Mouse (Mus musculus): ENCODE measurements around the gene Crcp. TPM values are rescaled to one million over a fixed set of nuclear protein-coding genes. Genes with fewer than 3 reads are reported as not detected.

Crcp gene
- polyA plus RNA-seq, 1 experiment = 9.7 TPM

DNA sequence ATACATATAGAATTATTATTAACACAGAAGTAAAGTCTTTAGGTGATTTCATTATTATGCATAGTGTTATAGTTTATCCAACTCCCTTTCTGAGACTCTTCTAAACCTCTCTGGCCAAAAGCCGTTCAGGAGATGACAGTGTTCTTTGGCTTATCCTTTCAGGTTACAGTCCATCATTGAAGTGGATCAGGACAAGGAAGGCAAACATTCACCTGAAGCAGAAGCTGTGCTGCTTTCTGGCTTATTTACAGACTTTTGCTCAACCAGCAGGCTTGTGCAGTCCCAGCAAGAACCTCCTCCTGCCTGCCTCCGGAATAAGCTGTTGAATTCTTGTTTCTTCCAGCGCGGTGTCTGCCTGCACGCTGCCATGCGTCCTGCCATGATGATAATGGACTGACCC lies 43.9 kb downstream of the Crcp start, which contains the start of gene Tpst1:
TSS of gene Tpst1 (plus strand) at position 301 of the 400 bp plus-strand sequence.
- Histone ChIP-seq H3K4me1 (ENCODE audit: control insufficient read depth, insufficient read depth, insufficient read length, low read length) (no peaks in the 10 kb centered on the region), H3K27ac (ENCODE audit: insufficient read depth, low read depth, low read length) (no peak within 1 kb of the TSS), H3K36me3 (ENCODE audit: control insufficient read depth, insufficient read depth, low read length) (no peaks in the 10 kb centered on the region), H3K4me3 (ENCODE audit: low read depth, low read length) (no peak within 1 kb of the TSS), H3K27me3 (ENCODE audit: control insufficient read depth, insufficient read depth, low read length) (no peaks in the 10 kb centered on the region)
- TF ChIP-seq POLR2A (IDR thresholded peaks at IDR 0.05; ENCODE audit: low read depth, low read length) = no peak
- TF ChIP-seq CTCF (IDR thresholded peaks at IDR 0.05; ENCODE audit: extremely low read depth, insufficient read length, insufficient replicate concordance, low read depth, low read length) = no peak
- 89% methylated on average over 6 of the region's 6 CpGs for WGBS

DNA sequence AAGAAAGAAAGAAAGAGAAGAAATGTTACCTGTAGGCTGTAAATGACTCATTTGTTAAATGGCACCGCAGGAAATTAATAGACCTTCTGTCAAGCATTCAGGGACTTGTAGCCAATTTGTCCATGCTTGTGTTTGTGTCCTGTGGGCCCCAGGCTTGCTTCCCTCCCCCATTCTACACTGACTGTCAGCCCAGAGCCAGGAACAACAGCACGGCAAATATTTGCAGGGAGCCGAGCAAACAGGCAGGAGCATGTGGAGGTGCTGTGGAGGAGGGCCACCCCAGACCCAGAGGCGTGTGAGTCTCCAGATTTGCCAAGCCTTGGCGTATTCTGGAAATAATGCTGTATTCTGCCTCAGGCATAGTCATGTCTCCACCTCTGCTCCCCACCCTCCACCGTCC lies 45.4 kb downstream of the Crcp start:
- H3K36me3 ChIP-seq (ENCODE audit: control insufficient read depth, insufficient read depth, low read length) = no peaks in the 10 kb centered on the region
- no peaks in the 10 kb centered on the region for H3K4me1 ChIP-seq (ENCODE audit: control insufficient read depth, insufficient read depth, insufficient read length, low read length)
- TF ChIP-seq POLR2A (IDR thresholded peaks at IDR 0.05; ENCODE audit: low read depth, low read length) (no peak), CTCF (IDR thresholded peaks at IDR 0.05; ENCODE audit: extremely low read depth, insufficient read length, insufficient replicate concordance, low read depth, low read length) (no peak)
- H3K27me3 ChIP-seq (ENCODE audit: control insufficient read depth, insufficient read depth, low read length) = peaks cover 4% of the 10 kb centered on the region
- no peak overlapping the region for H3K4me3 ChIP-seq (ENCODE audit: low read depth, low read length)
- no peak overlapping the region for H3K27ac ChIP-seq (ENCODE audit: insufficient read depth, low read depth, low read length)
- 41% methylated on average over 6 of the region's 6 CpGs for WGBS

DNA sequence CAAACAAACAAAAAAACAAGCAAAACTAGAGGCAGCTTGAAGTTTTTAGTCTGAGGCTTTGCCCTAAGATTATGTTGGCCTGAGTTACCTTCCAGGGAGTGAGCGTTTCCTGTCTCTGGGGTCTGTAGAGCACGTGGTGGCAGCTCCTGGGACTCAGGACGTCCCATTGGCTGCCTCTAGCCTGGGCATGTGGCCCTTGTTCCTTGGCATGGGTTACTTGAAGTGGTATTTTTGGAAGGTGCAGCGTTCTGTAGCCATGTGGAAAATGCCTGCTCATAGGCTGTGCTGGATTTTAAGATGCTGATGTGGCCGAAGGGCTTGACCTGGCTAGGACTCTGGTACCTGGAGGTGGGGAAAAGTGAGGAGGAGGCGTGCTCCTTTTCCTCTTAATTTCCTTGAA lies 47.3 kb downstream of the Crcp start:
- H3K36me3 ChIP-seq (ENCODE audit: control insufficient read depth, insufficient read depth, low read length) = no peaks in the 10 kb centered on the region
- TF ChIP-seq CTCF (IDR thresholded peaks at IDR 0.05; ENCODE audit: extremely low read depth, insufficient read length, insufficient replicate concordance, low read depth, low read length) = no peak
- TF ChIP-seq POLR2A (IDR thresholded peaks at IDR 0.05; ENCODE audit: low read depth, low read length) = no peak
- peaks cover 9% of the 10 kb centered on the region for H3K27me3 ChIP-seq (ENCODE audit: control insufficient read depth, insufficient read depth, low read length)
- no peak overlapping the region for H3K4me3 ChIP-seq (ENCODE audit: low read depth, low read length)
- peaks cover 5% of the 10 kb centered on the region; the same call in 1 of the 2 replicates for H3K4me1 ChIP-seq (ENCODE audit: control insufficient read depth, insufficient read depth, insufficient read length, low read length)
- H3K27ac ChIP-seq (ENCODE audit: insufficient read depth, low read depth, low read length) = no peak overlapping the region
- 71% methylated on average over 6 of the region's 6 CpGs for WGBS

DNA sequence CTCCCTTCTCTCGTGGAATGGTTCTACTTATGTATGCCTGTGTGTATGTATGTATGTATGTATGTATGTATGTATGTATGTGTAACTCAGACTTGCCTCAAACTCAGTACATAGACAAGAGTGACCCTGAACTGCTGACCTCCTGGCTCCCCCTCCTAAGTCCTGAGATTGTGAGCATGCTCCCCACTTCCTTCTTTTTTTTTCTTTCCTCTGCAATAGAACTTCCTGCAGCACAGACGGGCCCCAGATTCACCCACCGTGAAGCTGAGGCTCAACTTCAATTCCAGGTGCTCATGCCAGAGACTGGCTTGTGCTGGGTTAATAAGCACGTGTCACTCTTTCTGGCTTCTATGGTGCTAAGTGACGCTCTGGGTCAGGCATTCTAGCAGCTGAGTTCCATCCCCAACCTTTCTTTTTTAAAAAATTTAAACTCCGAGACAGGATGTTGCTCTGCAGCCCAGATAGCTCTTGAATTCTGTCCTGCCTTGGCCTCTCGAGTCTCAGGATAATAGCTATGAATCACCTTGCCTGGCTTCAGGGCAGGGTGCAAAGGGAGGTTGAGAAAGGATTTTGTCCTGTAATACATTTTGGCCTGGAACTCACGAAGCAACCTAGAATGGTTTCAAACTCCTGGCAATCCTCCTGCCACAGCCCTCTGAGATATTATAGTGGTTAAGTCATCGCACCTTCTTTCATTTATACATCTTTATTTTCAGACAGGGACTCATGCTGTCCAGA lies 49.2 kb downstream of the Crcp start:
- WGBS = 46% methylated on average over 9 of the region's 9 CpGs
- Histone ChIP-seq H3K4me3 (ENCODE audit: low read depth, low read length) (no peak overlapping the region), H3K4me1 (ENCODE audit: control insufficient read depth, insufficient read depth, insufficient read length, low read length) (peaks cover 5% of the 10 kb centered on the region; the same call in 1 of the 2 replicates), H3K36me3 (ENCODE audit: control insufficient read depth, insufficient read depth, low read length) (no peaks in the 10 kb centered on the region), H3K27me3 (ENCODE audit: control insufficient read depth, insufficient read depth, low read length) (peaks cover 9% of the 10 kb centered on the region), H3K27ac (ENCODE audit: insufficient read depth, low read depth, low read length) (no peak overlapping the region)
- TF ChIP-seq POLR2A (IDR thresholded peaks at IDR 0.05; ENCODE audit: low read depth, low read length) (no peak), CTCF (IDR thresholded peaks at IDR 0.05; ENCODE audit: extremely low read depth, insufficient read length, insufficient replicate concordance, low read depth, low read length) (no peak)

DNA sequence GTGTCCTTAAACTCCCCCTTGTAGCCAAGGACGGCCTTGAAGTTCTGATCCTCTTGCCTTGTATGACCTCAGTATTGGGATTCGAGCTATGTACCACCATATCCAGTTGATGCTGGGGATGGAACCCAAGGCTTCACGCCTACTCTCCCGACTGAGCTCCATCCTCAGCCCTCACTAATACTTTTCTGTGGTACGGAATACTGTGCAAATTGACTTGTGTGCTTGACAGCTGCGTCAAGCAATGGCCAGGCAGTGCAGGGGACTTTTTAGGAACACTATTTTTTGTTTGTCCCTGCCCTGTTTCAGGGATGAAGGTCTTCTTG lies 49.7 kb downstream of the Crcp start:
- Histone ChIP-seq H3K4me3 (ENCODE audit: low read depth, low read length) (peak overlapping the region; percentile 79), H3K27ac (ENCODE audit: insufficient read depth, low read depth, low read length) (no peak overlapping the region), H3K27me3 (ENCODE audit: control insufficient read depth, insufficient read depth, low read length) (peaks cover 9% of the 10 kb centered on the region), H3K4me1 (ENCODE audit: control insufficient read depth, insufficient read depth, insufficient read length, low read length) (peaks cover 5% of the 10 kb centered on the region; the same call in 1 of the 2 replicates), H3K36me3 (ENCODE audit: control insufficient read depth, insufficient read depth, low read length) (no peaks in the 10 kb centered on the region)
- TF ChIP-seq POLR2A (IDR thresholded peaks at IDR 0.05; ENCODE audit: low read depth, low read length) (no peak), CTCF (IDR thresholded peaks at IDR 0.05; ENCODE audit: extremely low read depth, insufficient read length, insufficient replicate concordance, low read depth, low read length) (no peak)
- WGBS = 39% methylated on average over 6 of the region's 6 CpGs

DNA sequence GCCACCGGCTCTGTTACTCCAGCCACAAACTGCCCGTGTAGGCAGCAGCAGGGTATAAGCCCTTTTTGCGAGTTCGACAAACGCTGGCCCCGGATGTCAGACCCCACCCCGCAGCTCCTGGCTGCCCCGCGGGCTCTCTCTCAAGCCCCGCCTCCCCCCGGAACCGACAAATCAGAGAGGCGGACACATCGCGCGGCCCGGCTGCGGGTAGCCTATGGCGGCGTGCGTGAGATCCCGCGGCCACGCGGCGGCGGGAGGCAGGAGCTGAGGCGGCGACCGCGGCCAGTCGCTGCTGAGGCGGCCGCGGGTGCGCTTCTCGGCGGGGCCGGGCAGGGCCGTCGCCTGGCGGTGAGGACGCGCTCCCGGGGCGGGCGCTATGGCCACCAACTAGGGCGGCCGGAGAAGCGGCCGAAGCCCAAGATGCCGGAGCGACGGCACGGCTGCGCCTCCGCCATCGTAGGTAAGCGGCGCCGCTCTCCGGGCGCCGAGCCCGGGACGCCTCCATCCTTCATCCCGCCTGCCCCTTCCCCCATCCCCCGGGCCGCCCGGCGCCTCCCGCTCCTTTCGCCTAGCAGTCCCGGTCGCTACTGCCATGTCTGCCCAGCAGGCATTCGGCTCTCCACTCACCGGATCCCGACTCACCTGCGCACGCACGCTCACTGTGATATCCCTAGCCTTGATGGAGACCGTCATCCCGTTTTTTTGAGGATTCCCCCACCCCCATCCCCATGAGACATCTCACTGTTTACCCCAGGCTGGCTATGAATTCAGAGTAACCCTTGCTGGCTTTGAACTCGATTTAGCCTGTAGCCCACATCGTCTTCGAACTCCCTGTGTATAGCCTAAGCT lies 50.3 kb downstream of the Crcp start:
- H3K36me3 ChIP-seq (ENCODE audit: control insufficient read depth, insufficient read depth, low read length) = no peaks in the 10 kb centered on the region
- WGBS = 2% methylated on average over 83 of the region's 86 CpGs
- peaks cover 5% of the 10 kb centered on the region; the same call in 1 of the 2 replicates for H3K4me1 ChIP-seq (ENCODE audit: control insufficient read depth, insufficient read depth, insufficient read length, low read length)
- peaks cover 9% of the 10 kb centered on the region for H3K27me3 ChIP-seq (ENCODE audit: control insufficient read depth, insufficient read depth, low read length)
- H3K4me3 ChIP-seq (ENCODE audit: low read depth, low read length) = peak overlapping the region; percentile 79
- no peak overlapping the region for H3K27ac ChIP-seq (ENCODE audit: insufficient read depth, low read depth, low read length)
- peak; percentile 85 for TF ChIP-seq POLR2A (IDR thresholded peaks at IDR 0.05; ENCODE audit: low read depth, low read length)
- TF ChIP-seq CTCF (IDR thresholded peaks at IDR 0.05; ENCODE audit: extremely low read depth, insufficient read length, insufficient replicate concordance, low read depth, low read length) = no peak
